Comparison of ENCODE assay signal across 8 mouse cellular contexts in genomic region chr10:40302140-40302985, GRCm38 (mm10). TPM values are rescaled to one million over a fixed set of nuclear protein-coding genes. Genes with fewer than 3 reads are reported as not detected.
DNase-seq lines count a peak whose midpoint lies in the region; ATAC-seq and TF ChIP-seq lines count a peak whose summit lies in the region.

Gene Amd1, minus strand, starts transcription at chr10:40302186.

- peaks cover 0 to 22% of the 10 kb centered on the region in 2 experiments; a peak in 2 of 4 replicates for H3K36me3 ChIP-seq in MEL (ENCODE audit: control insufficient read depth in 1 of 2, insufficient read depth in 2 of 2, low read length in 2 of 2)
- H3K36me3 ChIP-seq in forebrain, postnatal 0 days (ENCODE audit: insufficient read depth), result no peaks in the 10 kb centered on the region
- H3K36me3 ChIP-seq in lung, embryonic 15.5 days, result no peaks in the 10 kb centered on the region

- no peaks in the 10 kb centered on the region for H3K9me3 ChIP-seq in MEL (replicated peaks; ENCODE audit: insufficient read depth, low read length)
- no peaks in the 10 kb centered on the region for H3K9me3 ChIP-seq in forebrain, postnatal 0 days (ENCODE audit: low read length)
- H3K9me3 ChIP-seq in lung, embryonic 15.5 days, result no peaks in the 10 kb centered on the region

- peak; percentile 14 to 74; a peak in 2 of 4 replicates for TF ChIP-seq POLR2A in MEL (IDR thresholded peaks at IDR 0.05; ENCODE audit: control insufficient read depth in 1 of 2, insufficient read depth in 1 of 2, low read depth in 1 of 2, low read length in 2 of 2, poor library complexity in 1 of 2)
- TF ChIP-seq POLR2A in cerebellum, adult 2 months (IDR thresholded peaks at IDR 0.05; ENCODE audit: borderline replicate concordance, insufficient read depth, low read length), result peak; percentile 88; the same call in 1 of the 2 replicates

- H3K4me1 ChIP-seq in MEL (ENCODE audit: control insufficient read depth in 1 of 2, insufficient read depth in 2 of 2, low read length in 2 of 2), result peaks cover 8 to 10% of the 10 kb centered on the region in 2 experiments; a peak in 2 of 4 replicates
- H3K4me1 ChIP-seq in cerebellum, adult 2 months (ENCODE audit: control insufficient read depth, insufficient read depth, low read length), result peaks cover 4% of the 10 kb centered on the region; the same call in 1 of the 2 replicates
- H3K4me1 ChIP-seq in forebrain, postnatal 0 days (ENCODE audit: insufficient read depth), result peaks cover 19% of the 10 kb centered on the region; the same call in 1 of the 2 replicates
- H3K4me1 ChIP-seq in lung, embryonic 15.5 days, result peaks cover 22% of the 10 kb centered on the region

- H3K4me3 ChIP-seq in MEL (ENCODE audit: control insufficient read depth in 1 of 2, insufficient read depth in 1 of 2, low read depth in 2 of 2, low read length in 2 of 2), result peak within 1 kb of the TSS; percentile 89 to 96
- H3K4me3 ChIP-seq in cerebellum, adult 2 months (replicated peaks; ENCODE audit: insufficient read depth, low read depth, low read length), result peak within 1 kb of the TSS; percentile 82
- peak within 1 kb of the TSS; percentile 96 for H3K4me3 ChIP-seq in forebrain, postnatal 0 days (ENCODE audit: low read depth, low read length)
- H3K4me3 ChIP-seq in lung, embryonic 15.5 days, result peak within 1 kb of the TSS; percentile 97

- peak; percentile 99 for DNase-seq in MEL (ENCODE audit: low read depth, low spot score)
- peak; percentile 100 for DNase-seq in cerebellum, adult 2 months
- DNase-seq in forebrain, postnatal 0 days, result peak; percentile 100
- DNase-seq in heart, postnatal 4 days, result peak; percentile 100
- peak; percentile 98 to 100 for DNase-seq in layer of hippocampus, adult 8-10 months (ENCODE audit: low spot score in 2 of 2)
- DNase-seq in ovary, adult 18-20 months (ENCODE audit: low spot score), result peak; percentile 99
- peak; percentile 99 for DNase-seq in thymus, postnatal 0 days (ENCODE audit: low spot score)

- peak within 1 kb of the TSS; percentile 90 for H3K27ac ChIP-seq in MEL (ENCODE audit: control insufficient read depth, low read depth, low read length)
- H3K27ac ChIP-seq in cerebellum, adult 2 months (ENCODE audit: insufficient read depth, low read length), result peak within 1 kb of the TSS; percentile 89
- H3K27ac ChIP-seq in forebrain, postnatal 0 days (ENCODE audit: low read depth, low read length), result peak within 1 kb of the TSS; percentile 93
- H3K27ac ChIP-seq in lung, embryonic 15.5 days, result peak within 1 kb of the TSS; percentile 99

- H3K4me2 ChIP-seq in forebrain, postnatal 0 days (ENCODE audit: low read depth), result peak within 1 kb of the TSS; percentile 70
- peak within 1 kb of the TSS; percentile 87 for H3K4me2 ChIP-seq in lung, embryonic 15.5 days

- no peaks in the 10 kb centered on the region for H3K27me3 ChIP-seq in MEL (ENCODE audit: control insufficient read depth in 1 of 2, insufficient read depth in 2 of 2, low read length in 2 of 2)
- no peaks in the 10 kb centered on the region for H3K27me3 ChIP-seq in cerebellum, adult 2 months (ENCODE audit: control insufficient read depth, insufficient read depth, low read length)
- no peaks in the 10 kb centered on the region for H3K27me3 ChIP-seq in forebrain, postnatal 0 days (ENCODE audit: insufficient read depth, low read length)
- H3K27me3 ChIP-seq in lung, embryonic 15.5 days, result no peaks in the 10 kb centered on the region

- peak; percentile 95 for ATAC-seq in forebrain, postnatal 0 days
- ATAC-seq in lung, embryonic 15.5 days (ENCODE audit: borderline replicate concordance, extremely low read depth, low FRiP score, low TSS enrichment), result peak; percentile 97

- no peak for TF ChIP-seq RAD21 in MEL (IDR thresholded peaks at IDR 0.05; ENCODE audit: low read depth, low read length)

- WGBS in cerebellum, adult 2 months, result under 1% methylated on average over 55 of the region's 55 CpGs
- under 1% methylated on average over 55 of the region's 55 CpGs for WGBS in forebrain, postnatal 0 days
- WGBS in lung, embryonic 15.5 days, result under 1% methylated on average over 55 of the region's 55 CpGs

- peaks cover 47% of the 10 kb centered on the region for H3K79me2 ChIP-seq in MEL (ENCODE audit: control insufficient read depth, insufficient read depth, low read length, poor library complexity)

- TF ChIP-seq EP300 in MEL (IDR thresholded peaks at IDR 0.05; ENCODE audit: low read depth in 1 of 2, low read length in 2 of 2), result peak; percentile 39 to 48; a peak in 3 of 4 replicates

- H3K9ac ChIP-seq in MEL (ENCODE audit: control insufficient read depth, low read depth, low read length, poor library complexity, severe bottlenecking), result peak within 1 kb of the TSS; percentile 95
- peak within 1 kb of the TSS; percentile 83 for H3K9ac ChIP-seq in forebrain, postnatal 0 days
- H3K9ac ChIP-seq in lung, embryonic 15.5 days, result peak within 1 kb of the TSS; percentile 93

- no peak for TF ChIP-seq CTCF in MEL (IDR thresholded peaks at IDR 0.05 in 2 of 3, conservative IDR thresholded peaks at IDR 0.05 in 1 of 3; ENCODE audit: control insufficient read depth in 1 of 3, insufficient read depth in 1 of 3, low read depth in 2 of 3, low read length in 3 of 3, poor library complexity in 1 of 3, severe bottlenecking in 1 of 3)
- TF ChIP-seq CTCF in cerebellum, adult 2 months (IDR thresholded peaks at IDR 0.05; ENCODE audit: borderline replicate concordance, insufficient read depth, low read depth, low read length), result no peak
- no peak for TF ChIP-seq CTCF in forebrain, postnatal 0 days (IDR thresholded peaks at IDR 0.05; ENCODE audit: low read depth)

TF ChIP-seq in MEL, 35 proteins besides CTCF, POLR2A, EP300 and RAD21 (continues in another document):
- peak; percentile 89 for TF ChIP-seq POLR2AphosphoS5 (IDR thresholded peaks at IDR 0.05; ENCODE audit: borderline replicate concordance, low read depth, low read length)
- TF ChIP-seq ETS1 (IDR thresholded peaks at IDR 0.05; ENCODE audit: low read depth, low read length), result peak; percentile 71
- peak; percentile 84 for TF ChIP-seq POLR2AphosphoS2 (IDR thresholded peaks at IDR 0.05; ENCODE audit: low read length)
- TF ChIP-seq GATA1 (IDR thresholded peaks at IDR 0.05; ENCODE audit: low read depth, low read length), result peak; percentile 82
- no peak for TF ChIP-seq ZC3H11A (IDR thresholded peaks at IDR 0.05; ENCODE audit: low read depth, low read length)
- peak; percentile 79; the same call in 1 of the 2 replicates for TF ChIP-seq MXI1 (IDR thresholded peaks at IDR 0.05; ENCODE audit: low read depth, low read length)
- peak; percentile 59 for TF ChIP-seq CHD2 (IDR thresholded peaks at IDR 0.05; ENCODE audit: low read length)
- TF ChIP-seq MAFK (IDR thresholded peaks at IDR 0.05; ENCODE audit: borderline replicate concordance, low read depth, low read length), result no peak
- TF ChIP-seq SIN3A (IDR thresholded peaks at IDR 0.05; ENCODE audit: low read length), result no peak
- no peak; the same call in 1 of the 2 replicates for TF ChIP-seq KAT2A (conservative IDR thresholded peaks at IDR 0.05; ENCODE audit: low read depth, low read length)
- no peak for TF ChIP-seq NRF1 (IDR thresholded peaks at IDR 0.05; ENCODE audit: insufficient read depth, low read depth, low read length, poor library complexity, severe bottlenecking)
- no peak for TF ChIP-seq ZNF384 (IDR thresholded peaks at IDR 0.05; ENCODE audit: low read depth, low read length)
- TF ChIP-seq UBTF (IDR thresholded peaks at IDR 0.05; ENCODE audit: borderline replicate concordance, insufficient read depth, low read depth, low read length), result no peak
- peak; percentile 58 for TF ChIP-seq TCF12 (IDR thresholded peaks at IDR 0.05; ENCODE audit: low read depth, low read length)
- TF ChIP-seq MYC (IDR thresholded peaks at IDR 0.05; ENCODE audit: low read depth, low read length), result peak; percentile 86
- peak; percentile 86 for TF ChIP-seq MAX (IDR thresholded peaks at IDR 0.05; ENCODE audit: low read length)
- no peak for TF ChIP-seq ZKSCAN1 (IDR thresholded peaks at IDR 0.05; ENCODE audit: low read depth, low read length)
- TF ChIP-seq USF2 (IDR thresholded peaks at IDR 0.05; ENCODE audit: borderline replicate concordance in 1 of 2, insufficient read depth in 1 of 2, low read depth in 1 of 2, low read length in 2 of 2), result no peak
- TF ChIP-seq MAZ (IDR thresholded peaks at IDR 0.05; ENCODE audit: low read depth, low read length), result peak; percentile 31; the same call in 1 of the 2 replicates
- TF ChIP-seq ELF1 (IDR thresholded peaks at IDR 0.05; ENCODE audit: low read depth, low read length), result 0 out of 2 replicates have a peak, but pooled peaks have one; percentile 46
- no peak for TF ChIP-seq MEF2A (IDR thresholded peaks at IDR 0.05; ENCODE audit: extremely low read depth, insufficient replicate concordance, low read depth, low read length, poor library complexity, severe bottlenecking)
- TF ChIP-seq GABPA (IDR thresholded peaks at IDR 0.05; ENCODE audit: low read depth, low read length), result no peak
- peak; percentile 51 for TF ChIP-seq NELFE (IDR thresholded peaks at IDR 0.05; ENCODE audit: low read depth, low read length)
- TF ChIP-seq MYB (IDR thresholded peaks at IDR 0.05; ENCODE audit: low read depth, low read length), result no peak
- TF ChIP-seq HCFC1 (IDR thresholded peaks at IDR 0.05; ENCODE audit: low read depth, low read length), result peak; percentile 76
- no peak for TF ChIP-seq JUND (IDR thresholded peaks at IDR 0.05; ENCODE audit: low read depth, low read length)
- 0 out of 2 replicates have a peak, but pooled peaks have one; percentile 28 for TF ChIP-seq CHD1 (IDR thresholded peaks at IDR 0.05; ENCODE audit: low read depth, low read length)
- peak; percentile 44; the same call in 1 of the 2 replicates for TF ChIP-seq E2F4 (IDR thresholded peaks at IDR 0.05; ENCODE audit: borderline replicate concordance, low read depth, low read length)
- peak; percentile 15; the same call in 1 of the 2 replicates for TF ChIP-seq RCOR1 (IDR thresholded peaks at IDR 0.05; ENCODE audit: low read depth, low read length)
- TF ChIP-seq ZMIZ1 (IDR thresholded peaks at IDR 0.05; ENCODE audit: low read depth, low read length), result peak; percentile 76

RNA-seq across cellular contexts. Expression of gene Amd1, which starts in this region (rescaled TPM):
- total RNA-seq in MEL (2012; rRNA removed), result 84.7 and 102 TPM in 2 replicates
- 10 to 100 TPM in 1 of 2 experiments, not detected in 1; 81.2 TPM for polyA plus RNA-seq in MEL (2012; ENCODE audit: insufficient read depth in 1 of 2, insufficient read length in 2 of 2, low read depth in 1 of 2, low replicate concordance in 2 of 2, missing spikeins in 1 of 2)
- polyA plus RNA-seq in cerebellum, adult 2 months (2012; rRNA removed), result 113 and 114 TPM in 2 replicates
- total RNA-seq in forebrain, postnatal 0 days (2014; rRNA removed), result 73.9 and 75.1 TPM in 2 replicates
- 35.0 and 38.0 TPM in 2 replicates for polyA plus RNA-seq in forebrain, postnatal 0 days (2015; fragmentation: Nextera tagmentation; extraction: Ambion mirVana)
- 10 to 100 TPM; 31.0 to 32.1 TPM for total RNA-seq in heart, postnatal 4 days (2021)
- 10 to 100 TPM; 72.0 to 95.1 (median 79.5) TPM for total RNA-seq in layer of hippocampus, adult 8-10 months (2022)
- polyA plus RNA-seq in lung, embryonic 15.5 days (2015; fragmentation: Nextera tagmentation; extraction: Ambion mirVana), result 57.0 and 59.8 TPM in 2 replicates
- polyA plus RNA-seq in thymus, postnatal 0 days (2015; fragmentation: Nextera tagmentation; extraction: Ambion mirVana), result 40.1 and 40.3 TPM in 2 replicates

Comparison
In these comparisons a context has a peak if more than half of its experiments do, and no peak if none do; other contexts are left out.
1. Peak in every context shown above with its lines: DNase-seq, ATAC-seq, H3K4me3 ChIP-seq and H3K27ac ChIP-seq.